ENCODE assay signal across 19 mouse cellular contexts in genomic region chr3:31443894-31444293, GRCm38 (mm10).
"Had no signal": no experiment of that assay in that cellular context is flagged by ENCODE, and none has a peak within 500 bp of the region (broad histone marks: within the 10 kb centered on the region; RNA-seq: fewer than 3 reads in every experiment).

No protein-coding gene starts in this region.

- H3K4me1 ChIP-seq: midbrain, embryonic 10.5 days; midbrain, embryonic 12.5 days; neural tube, embryonic 13.5 days; neural tube, embryonic 15.5 days had no signal

- DNase-seq: lung, adult 18-20 months; lung, embryonic 14.5 days; lung, postnatal 10 days; lung, postnatal 4 days; midbrain, embryonic 14.5 days; retina, postnatal 1 day; right cerebral cortex, adult 18-20 months; right cerebral cortex, postnatal 25 days; right cerebral cortex, postnatal 4 days; spleen, adult 18-20 months; thymus, adult 18-20 months; thymus, postnatal 25 days; thymus, postnatal 4 days had no signal

- H3K4me3 ChIP-seq: midbrain, embryonic 10.5 days; midbrain, embryonic 12.5 days; myocyte; neural tube, embryonic 13.5 days; neural tube, embryonic 15.5 days had no signal

- H3K27ac ChIP-seq: midbrain, embryonic 10.5 days; midbrain, embryonic 12.5 days; neural tube, embryonic 13.5 days; neural tube, embryonic 15.5 days had no signal

- H3K4me2 ChIP-seq: lung, embryonic 14.5 days; midbrain, embryonic 12.5 days; neural tube, embryonic 13.5 days; neural tube, embryonic 15.5 days had no signal

- H3K9me3 ChIP-seq: midbrain, embryonic 10.5 days; midbrain, embryonic 12.5 days; neural tube, embryonic 13.5 days; neural tube, embryonic 15.5 days had no signal

- H3K36me3 ChIP-seq: midbrain, embryonic 10.5 days; midbrain, embryonic 12.5 days; neural tube, embryonic 13.5 days; neural tube, embryonic 15.5 days had no signal

- H3K9ac ChIP-seq: lung, embryonic 14.5 days; midbrain, embryonic 12.5 days; neural tube, embryonic 13.5 days; neural tube, embryonic 15.5 days had no signal

- H3K27me3 ChIP-seq: midbrain, embryonic 12.5 days; neural tube, embryonic 13.5 days; neural tube, embryonic 15.5 days had no signal

- ATAC-seq: midbrain, embryonic 16.5 days had no signal
